ENCODE assay signal across 8 mouse cellular contexts in genomic region chr7:127110239-127111007, GRCm38 (mm10). TPM values are rescaled to one million over a fixed set of nuclear protein-coding genes. Genes with fewer than 3 reads are reported as not detected.
A peak's percentile ranks its signal among the peaks of the same experiment; 100 is the strongest.
DNase-seq lines count a peak whose midpoint lies in the region; ATAC-seq lines count a peak whose summit lies in the region.

No protein-coding gene starts in this region.

- no peaks in the 10 kb centered on the region for H3K36me3 ChIP-seq in hindbrain, embryonic 10.5 days
- H3K36me3 ChIP-seq in hindbrain, embryonic 12.5 days, result no peaks in the 10 kb centered on the region
- no peaks in the 10 kb centered on the region for H3K36me3 ChIP-seq in midbrain, embryonic 13.5 days

- 51% methylated on average over 18 of the region's 18 CpGs for WGBS in hindbrain, embryonic 10.5 days
- WGBS in hindbrain, embryonic 12.5 days, result 49% methylated on average over 18 of the region's 18 CpGs
- WGBS in midbrain, embryonic 13.5 days, result 49% methylated on average over 18 of the region's 18 CpGs

- H3K27me3 ChIP-seq in hindbrain, embryonic 10.5 days (ENCODE audit: insufficient read depth, poor library complexity, severe bottlenecking), result no peaks in the 10 kb centered on the region
- H3K27me3 ChIP-seq in hindbrain, embryonic 12.5 days, result no peaks in the 10 kb centered on the region
- H3K27me3 ChIP-seq in midbrain, embryonic 13.5 days, result no peaks in the 10 kb centered on the region

- H3K4me2 ChIP-seq in hindbrain, embryonic 12.5 days (replicated peaks), result no peak overlapping the region
- H3K4me2 ChIP-seq in midbrain, embryonic 13.5 days (replicated peaks), result no peak overlapping the region

- no peak overlapping the region for H3K27ac ChIP-seq in hindbrain, embryonic 10.5 days
- H3K27ac ChIP-seq in hindbrain, embryonic 12.5 days, result no peak overlapping the region
- no peak overlapping the region for H3K27ac ChIP-seq in midbrain, embryonic 13.5 days

- intact Hi-C loops in left cerebral cortex, postnatal 36 days (cut with DNase I), result loop anchor here (2.0 kb wide), 1 partner anchor 280 kb away; the partner anchor contains the start of gene 4930451I11Rik

- no peak overlapping the region for H3K4me3 ChIP-seq in hindbrain, embryonic 10.5 days
- H3K4me3 ChIP-seq in hindbrain, embryonic 12.5 days, result no peak overlapping the region
- no peak overlapping the region for H3K4me3 ChIP-seq in midbrain, embryonic 13.5 days (replicated peaks)

- no peak overlapping the region for H3K9ac ChIP-seq in hindbrain, embryonic 12.5 days
- H3K9ac ChIP-seq in midbrain, embryonic 13.5 days (replicated peaks), result no peak overlapping the region

- DNase-seq in hindbrain, embryonic 10.5 days (ENCODE audit: low spot score), result peak; percentile 78
- peak; percentile 85 for DNase-seq in cerebellum, adult 8-10 months
- peak; percentile 60 to 70 for DNase-seq in left cerebral cortex, postnatal 36 days (ENCODE audit: low spot score in 2 of 2)
- DNase-seq in spleen, adult 18-20 months, result peak; percentile 56 to 70

- no peak for ATAC-seq in hindbrain, embryonic 12.5 days (ENCODE audit: low FRiP score)
- peak; percentile 66; the same call in 1 of the 2 replicates for ATAC-seq in frontal cortex, adult (ENCODE audit: low TSS enrichment)
- ATAC-seq in inflammation-experienced regulatory T-cells, adult 6 months, result peak; percentile 36
- ATAC-seq in midbrain, embryonic 13.5 days, result peak; percentile 68

- peaks cover 18% of the 10 kb centered on the region for H3K4me1 ChIP-seq in hindbrain, embryonic 10.5 days (replicated peaks)
- H3K4me1 ChIP-seq in hindbrain, embryonic 12.5 days, result peaks cover 7% of the 10 kb centered on the region; the same call in 1 of the 2 replicates
- peaks cover 9% of the 10 kb centered on the region for H3K4me1 ChIP-seq in midbrain, embryonic 13.5 days (replicated peaks)

- H3K9me3 ChIP-seq in hindbrain, embryonic 10.5 days, result no peaks in the 10 kb centered on the region
- H3K9me3 ChIP-seq in hindbrain, embryonic 12.5 days (replicated peaks), result no peaks in the 10 kb centered on the region
- H3K9me3 ChIP-seq in midbrain, embryonic 13.5 days, result no peaks in the 10 kb centered on the region

RNA-seq across cellular contexts. Expression of gene Qprt, which starts 11.6 kb away (rescaled TPM):
- 2.6 and 4.9 TPM in 2 replicates for polyA plus RNA-seq in hindbrain, embryonic 10.5 days (2016; fragmentation: Nextera tagmentation; extraction: Ambion mirVana)
- 0.80 and 1.9 TPM in 2 replicates for polyA plus RNA-seq in hindbrain, embryonic 12.5 days (2016; fragmentation: Nextera tagmentation; extraction: Ambion mirVana)
- 10 to 100 TPM in 2 of 3 experiments, 1 to 10 TPM in 1; 7.8 to 15.5 (median 15.0) TPM for polyA plus RNA-seq in inflammation-experienced regulatory T-cells, adult 6 months (2017; shearing (Covaris generic))
- total RNA-seq in left cerebral cortex, postnatal 36 days (2021), result under 1 TPM in 1 of 2 experiments, not detected in 1; 0.63 TPM
- 0.79 and 0.98 TPM in 2 replicates for polyA plus RNA-seq in midbrain, embryonic 13.5 days (2015; fragmentation: Nextera tagmentation; extraction: Ambion mirVana)

RNA-seq across cellular contexts. Expression of gene AI467606, which starts 19.3 kb away (rescaled TPM):
- polyA plus RNA-seq in hindbrain, embryonic 10.5 days (2016; fragmentation: Nextera tagmentation; extraction: Ambion mirVana), result 0.80 and 0.81 TPM in 2 replicates
- polyA plus RNA-seq in hindbrain, embryonic 12.5 days (2016; fragmentation: Nextera tagmentation; extraction: Ambion mirVana), result 1.0 and 1.2 TPM in 2 replicates
- polyA plus RNA-seq in inflammation-experienced regulatory T-cells, adult 6 months (2017; shearing (Covaris generic)), result 100 to 1,000 TPM; 248 to 287 (median 263) TPM
- total RNA-seq in left cerebral cortex, postnatal 36 days (2021), result 1 to 10 TPM; 1.1 to 1.3 TPM
- polyA plus RNA-seq in midbrain, embryonic 13.5 days (2015; fragmentation: Nextera tagmentation; extraction: Ambion mirVana), result 0.90 and 1.5 TPM in 2 replicates

RNA-seq across cellular contexts. Expression of gene Zg16, which starts 23.3 kb away (rescaled TPM):
- not detected in 2 replicates for polyA plus RNA-seq in hindbrain, embryonic 10.5 days (2016; fragmentation: Nextera tagmentation; extraction: Ambion mirVana)
- polyA plus RNA-seq in hindbrain, embryonic 12.5 days (2016; fragmentation: Nextera tagmentation; extraction: Ambion mirVana), result not detected in 2 replicates
- 1 to 10 TPM in 1 of 3 experiments, not detected in 2; 1.6 TPM for polyA plus RNA-seq in inflammation-experienced regulatory T-cells, adult 6 months (2017; shearing (Covaris generic))
- not detected for total RNA-seq in left cerebral cortex, postnatal 36 days (2021)
- not detected in 2 replicates for polyA plus RNA-seq in midbrain, embryonic 13.5 days (2015; fragmentation: Nextera tagmentation; extraction: Ambion mirVana)

RNA-seq across cellular contexts. Expression of gene Spn, which starts 27.2 kb away (rescaled TPM):
- not detected in 2 replicates for polyA plus RNA-seq in hindbrain, embryonic 10.5 days (2016; fragmentation: Nextera tagmentation; extraction: Ambion mirVana)
- not detected in 2 replicates for polyA plus RNA-seq in hindbrain, embryonic 12.5 days (2016; fragmentation: Nextera tagmentation; extraction: Ambion mirVana)
- polyA plus RNA-seq in inflammation-experienced regulatory T-cells, adult 6 months (2017; shearing (Covaris generic)), result 100 to 1,000 TPM; 105 to 226 (median 130) TPM
- under 1 TPM; 0.12 to 0.25 TPM for total RNA-seq in left cerebral cortex, postnatal 36 days (2021)
- 0.06 and 0.09 TPM in 2 replicates for polyA plus RNA-seq in midbrain, embryonic 13.5 days (2015; fragmentation: Nextera tagmentation; extraction: Ambion mirVana)

Comparison
In these comparisons a context has a peak if more than half of its experiments do, and no peak if none do; other contexts are left out.
1. RNA of gene AI467606, which starts 19.3 kb away (polyA plus RNA-seq): 248 to 287 TPM in inflammation-experienced regulatory T-cells, adult 6 months; 0.90 to 1.5 TPM in midbrain, embryonic 13.5 days, 1.0 to 1.2 TPM in hindbrain, embryonic 12.5 days and 0.80 to 0.81 TPM in hindbrain, embryonic 10.5 days; every median in the first group is over 10 times any median in the second.
2. Peak in every context shown above with its lines, with median percentiles within 50 percentile points of each other: DNase-seq.